Mouse (Mus musculus) limb, embryonic 10.5 days (tissue): ENCODE data around the gene Lrrc10. TPM values are rescaled to one million over a fixed set of nuclear protein-coding genes. Genes with fewer than 3 reads are reported as not detected.

Source experiments
- DNase-seq: peaks from one replicate; pipeline ENCODE4 v3.0.0-alpha.2; 2017; ENCODE audit warnings: low spot score
- H3K27ac ChIP-seq: fragments of 300-500 bp; sonication (generic); 2 replicates; pipeline ENCODE4 v1.5.1; 2016; ENCODE audit warnings: mild to moderate bottlenecking
- H3K27me3 ChIP-seq: fragments of 300-500 bp; sonication (generic); 2 replicates; pipeline ENCODE4 v1.6.1; 2016; ENCODE audit warnings: low read depth, mild to moderate bottlenecking; ENCODE audit not compliant: poor library complexity, severe bottlenecking
- H3K36me3 ChIP-seq: fragments of 300-500 bp; sonication (generic); 2 replicates; pipeline ENCODE4 v1.6.1; 2016; ENCODE audit warnings: mild to moderate bottlenecking, moderate library complexity
- H3K4me1 ChIP-seq: fragments of 300-500 bp; sonication (generic); 2 replicates; pipeline ENCODE4 v1.6.1; 2016
- H3K4me3 ChIP-seq: fragments of 300-500 bp; sonication (generic); 2 replicates; pipeline ENCODE4 v1.5.1; 2016; ENCODE audit warnings: mild to moderate bottlenecking, moderate library complexity
- H3K9me3 ChIP-seq: fragments of 300-500 bp; sonication (generic); replicated peaks from 2 replicates; pipeline ENCODE4 v1.6.1; 2016; ENCODE audit warnings: mild to moderate bottlenecking
- WGBS: fragments of 180-500 bp; shearing (Covaris S2); methylation state at CpG from one replicate; pipeline ENCODE4 v1.1.7; 2016; 5-methylcytosine and 5-hydroxymethylcytosine counted together
- polyA plus RNA-seq: library from polyadenylated mRNA; unstranded; fragments of >200 nt; fragmentation: Nextera tagmentation; extraction: Ambion mirVana; gene quantifications from 2 replicates; pipeline ENCODE4 v1.2.1, GENCODE M21; 2016

Lrrc10 gene
- polyA plus RNA-seq, 1 experiment from 2014 or later = not detected

DNA sequence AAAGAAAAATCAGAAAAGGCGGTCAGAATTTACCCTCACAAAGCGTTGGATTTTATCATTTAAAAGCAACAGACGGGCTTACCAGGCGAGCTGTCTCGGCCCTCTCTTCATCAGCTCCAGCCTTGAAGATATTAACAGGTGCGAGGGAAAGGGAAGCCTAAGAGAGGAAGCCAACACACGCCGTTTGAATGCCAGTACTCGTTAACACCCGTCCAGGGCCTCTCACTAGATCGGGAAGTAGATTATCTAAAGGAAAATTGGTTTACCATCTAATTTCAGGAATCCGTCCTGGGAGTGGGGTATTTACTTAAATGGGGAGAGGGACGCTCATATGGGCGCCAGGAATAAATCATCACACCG, 17.7 kb downstream of the Lrrc10 start:
- Histone ChIP-seq H3K27ac (peak overlapping the region; percentile 96), H3K4me3 (peak overlapping the region; percentile 94), H3K4me1 (peaks cover 15% of the 10 kb centered on the region), H3K9me3 (no peaks in the 10 kb centered on the region), H3K36me3 (peaks cover 44% of the 10 kb centered on the region), H3K27me3 (no peaks in the 10 kb centered on the region)
- DNase-seq = no peak
- WGBS = 5% methylated on average over 15 of the region's 15 CpGs

DNA sequence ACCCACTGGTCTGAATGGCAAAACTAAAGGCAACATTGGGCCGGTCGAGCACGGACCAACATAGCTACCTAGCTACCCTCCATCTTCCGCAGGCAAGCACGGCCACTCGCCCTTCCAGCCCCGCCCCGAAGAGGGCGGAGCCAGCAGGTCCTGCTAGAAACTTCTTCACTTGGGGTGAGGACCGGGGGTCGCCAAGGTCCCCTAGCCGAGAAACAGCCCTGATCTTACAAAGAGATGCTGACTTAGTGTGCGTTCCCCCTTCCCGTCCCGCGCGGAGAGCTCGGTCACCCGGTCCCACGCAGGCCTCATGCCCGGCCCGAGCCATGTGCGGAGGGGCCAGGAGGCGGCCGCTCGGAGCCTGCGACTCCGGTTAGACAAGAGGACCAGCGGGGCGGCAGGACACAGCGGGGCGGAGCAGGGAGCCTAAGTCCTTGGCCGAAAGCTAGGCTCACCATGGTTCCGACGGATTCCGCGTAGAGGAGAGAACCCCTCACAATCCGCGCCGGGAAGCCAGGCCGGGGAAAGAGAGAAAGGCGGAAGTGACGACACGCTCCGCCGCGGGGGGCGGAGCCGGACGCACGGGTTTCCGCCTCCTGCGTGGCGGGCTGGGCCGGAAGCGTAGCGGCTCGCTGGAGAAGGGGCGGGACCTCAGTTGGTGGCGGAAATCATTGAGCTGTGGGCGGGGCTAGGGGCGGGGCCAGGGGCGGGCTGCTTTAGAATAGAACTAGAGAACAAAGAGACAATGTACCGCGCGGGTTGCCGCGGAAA, 18.3 kb downstream of the Lrrc10 start, which contains the start of gene Cct2:
Cct2 (minus strand) TSS at position 561 of the 768 bp plus-strand sequence.
- under 1% methylated on average over 68 of the region's 68 CpGs for WGBS
- peaks cover 15% of the 10 kb centered on the region for H3K4me1 ChIP-seq
- H3K36me3 ChIP-seq = peaks cover 38% of the 10 kb centered on the region
- no peaks in the 10 kb centered on the region for H3K27me3 ChIP-seq
- no peaks in the 10 kb centered on the region for H3K9me3 ChIP-seq
- H3K4me3 ChIP-seq = peak within 1 kb of the TSS; percentile 94
- H3K27ac ChIP-seq = peak within 1 kb of the TSS; percentile 96
- peak; percentile 100 for DNase-seq

DNA sequence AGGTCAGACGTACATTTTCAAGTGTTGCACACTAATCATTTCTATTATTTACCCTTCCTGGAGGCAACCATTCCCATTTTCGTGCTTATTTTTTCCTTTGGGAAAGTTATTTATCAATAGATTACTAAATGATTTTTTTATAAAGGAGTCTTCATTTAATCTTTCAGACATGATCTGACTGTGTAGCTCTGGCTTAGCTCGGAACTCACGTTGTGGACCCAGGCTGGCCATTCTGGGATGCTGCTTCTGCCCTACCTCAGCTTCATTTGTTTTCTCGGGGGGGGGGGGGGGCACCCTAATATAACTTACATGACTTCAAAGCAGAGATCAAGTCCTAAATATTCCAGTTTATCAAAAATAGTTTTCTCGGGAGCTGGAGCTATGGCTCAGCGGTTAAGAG, 18.9 kb downstream of the Lrrc10 start:
- H3K27ac ChIP-seq = peak overlapping the region; percentile 96
- WGBS = 9% methylated on average over 7 of the region's 7 CpGs
- peaks cover 34% of the 10 kb centered on the region for H3K36me3 ChIP-seq
- H3K4me1 ChIP-seq = peaks cover 12% of the 10 kb centered on the region
- no peaks in the 10 kb centered on the region for H3K9me3 ChIP-seq
- no peak for DNase-seq
- no peaks in the 10 kb centered on the region for H3K27me3 ChIP-seq
- H3K4me3 ChIP-seq = peak overlapping the region; percentile 94

DNA sequence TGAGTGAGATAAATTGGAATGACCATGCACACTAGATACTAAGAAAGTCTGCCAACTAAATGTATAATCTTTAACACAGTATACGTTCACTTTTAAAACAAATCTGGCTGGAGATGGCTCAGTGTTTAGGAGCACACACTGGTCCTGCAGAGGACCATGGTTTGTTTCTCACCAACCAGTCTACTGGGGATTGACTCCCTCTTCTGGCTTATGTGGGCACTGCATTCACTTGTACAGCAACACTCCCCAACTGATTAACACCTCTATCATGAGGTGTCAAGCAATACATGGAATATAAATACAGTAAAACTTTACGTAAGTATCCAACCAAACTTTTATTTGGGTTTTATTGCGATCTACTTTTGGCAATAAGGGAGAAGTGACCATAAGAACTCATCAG, 24.0 kb downstream of the Lrrc10 start:
- Histone ChIP-seq H3K27ac (no peak overlapping the region), H3K36me3 (peaks cover 47% of the 10 kb centered on the region)

DNA sequence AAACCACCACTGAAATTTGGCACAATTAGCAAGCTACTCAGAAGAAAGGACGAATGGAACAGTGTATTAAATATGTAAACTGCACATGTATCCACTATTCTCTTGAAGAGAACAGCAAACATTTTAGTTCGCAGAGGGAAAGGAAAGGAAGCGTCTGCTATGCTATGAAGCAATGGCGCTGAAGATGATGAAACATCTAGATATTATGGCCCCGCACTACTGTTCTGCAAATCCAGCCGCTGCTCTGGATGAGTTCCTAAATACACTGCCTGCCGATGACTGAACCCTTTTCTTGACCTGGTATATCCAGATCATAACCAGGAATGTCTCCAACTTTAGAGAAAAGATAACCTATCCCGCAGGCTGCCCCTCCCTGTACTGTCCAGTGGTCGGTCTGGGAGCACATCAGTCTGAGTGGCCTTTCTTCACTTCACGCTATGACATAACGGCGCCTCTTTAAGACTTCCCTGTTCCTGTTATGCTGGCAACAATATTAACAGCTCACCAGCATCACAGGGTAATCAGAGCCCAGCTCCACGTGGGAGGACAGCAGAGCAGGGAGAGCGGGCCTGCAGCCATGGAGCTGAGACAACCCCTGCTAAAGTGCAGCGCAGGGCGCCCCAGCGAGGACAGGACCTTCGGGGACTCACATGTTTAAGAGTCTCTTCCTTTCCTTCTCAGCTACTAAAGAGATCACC, 27.2 kb downstream of the Lrrc10 start:
- Histone ChIP-seq H3K36me3 (peaks cover 75% of the 10 kb centered on the region), H3K27ac (no peak overlapping the region), H3K27me3 (no peaks in the 10 kb centered on the region), H3K9me3 (no peaks in the 10 kb centered on the region), H3K4me3 (no peak overlapping the region), H3K4me1 (no peaks in the 10 kb centered on the region)
- 94% methylated on average over 18 of the region's 18 CpGs for whole genome bisulfite sequencing
- no peak for DNase-seq

More for the DNA sequence above, 24.0 kb downstream of the Lrrc10 start:
- 96% methylated on average over 3 of the region's 3 CpGs for WGBS
- H3K27me3 ChIP-seq = no peaks in the 10 kb centered on the region
- H3K4me3 ChIP-seq = no peak overlapping the region
- H3K4me1 ChIP-seq = no peaks in the 10 kb centered on the region
- no peak for DNase-seq
- H3K9me3 ChIP-seq = no peaks in the 10 kb centered on the region

DNA sequence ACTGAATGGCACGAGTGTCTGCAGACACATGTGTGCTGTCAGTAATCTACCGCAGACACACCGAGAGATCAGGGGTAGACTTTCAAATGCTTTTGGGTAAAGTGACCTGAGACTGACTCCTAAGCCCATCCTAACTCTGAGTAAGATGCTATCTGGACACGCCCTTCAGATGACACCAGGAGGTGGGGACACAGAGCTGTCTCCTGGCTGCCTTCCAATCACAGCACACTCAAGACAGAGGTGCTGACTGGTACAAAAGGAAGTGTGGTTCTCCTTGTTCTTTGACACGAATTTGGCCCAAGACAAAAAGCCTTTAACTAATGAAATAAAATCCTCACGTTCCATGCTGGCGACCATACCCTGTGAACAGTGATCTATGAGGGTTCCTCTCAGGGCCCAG, 28.0 kb downstream of the Lrrc10 start:
- H3K27me3 ChIP-seq = no peaks in the 10 kb centered on the region
- 89% methylated on average over 7 of the region's 7 CpGs for WGBS
- no peak overlapping the region for H3K4me3 ChIP-seq
- H3K36me3 ChIP-seq = peaks cover 82% of the 10 kb centered on the region
- DNase-seq = no peak
- no peaks in the 10 kb centered on the region for H3K4me1 ChIP-seq
- no peaks in the 10 kb centered on the region for H3K9me3 ChIP-seq
- H3K27ac ChIP-seq = no peak overlapping the region

DNA sequence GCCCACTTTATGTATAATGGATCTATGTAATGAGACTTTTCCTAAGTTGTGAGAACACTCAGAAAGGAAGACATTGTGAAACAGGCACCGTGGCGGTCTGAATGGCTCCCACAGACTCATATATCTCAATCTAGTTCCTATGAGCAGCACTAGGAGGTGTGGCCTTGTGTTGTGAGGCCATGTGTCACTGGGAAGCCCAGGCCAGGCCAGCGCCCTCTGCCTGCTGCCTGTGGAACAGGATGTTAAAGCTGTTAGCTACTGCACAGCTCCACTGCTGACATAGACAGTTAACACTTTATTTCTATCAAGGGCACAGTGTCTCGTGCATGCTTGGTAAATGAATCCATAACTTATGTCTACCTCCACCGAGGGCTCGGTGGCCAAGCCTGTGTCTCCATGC, 33.1 kb downstream of the Lrrc10 start:
- no peak overlapping the region for H3K27ac ChIP-seq
- H3K4me1 ChIP-seq = no peaks in the 10 kb centered on the region
- no peaks in the 10 kb centered on the region for H3K27me3 ChIP-seq
- H3K36me3 ChIP-seq = peaks cover 83% of the 10 kb centered on the region
- 75% methylated on average over 6 of the region's 6 CpGs for WGBS
- DNase-seq = peak; percentile 47
- H3K9me3 ChIP-seq = no peaks in the 10 kb centered on the region
- H3K4me3 ChIP-seq = no peak overlapping the region

DNA sequence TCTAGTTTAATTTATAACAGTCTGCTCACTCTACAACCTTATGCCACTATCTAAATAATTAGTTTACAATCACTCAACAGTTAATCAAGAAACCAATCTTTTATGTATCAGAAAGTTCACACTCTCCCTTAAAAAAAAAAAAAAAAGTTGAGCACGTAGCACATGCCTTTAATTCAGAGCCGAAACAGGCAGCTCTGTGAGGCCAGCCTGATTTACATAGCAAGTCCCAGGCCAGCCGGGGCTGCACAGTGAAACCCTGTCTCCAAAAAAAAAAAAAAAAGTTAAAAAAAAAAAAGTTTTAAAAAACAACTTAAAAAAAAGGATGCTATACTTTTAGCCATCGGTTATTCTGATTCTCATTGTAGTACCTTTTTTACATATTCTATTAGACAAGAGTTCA, 36.2 kb downstream of the Lrrc10 start:
- no peaks in the 10 kb centered on the region for H3K4me1 ChIP-seq
- H3K9me3 ChIP-seq = no peaks in the 10 kb centered on the region
- no peak overlapping the region for H3K27ac ChIP-seq
- H3K4me3 ChIP-seq = no peak overlapping the region
- peaks cover 79% of the 10 kb centered on the region for H3K36me3 ChIP-seq
- no peaks in the 10 kb centered on the region for H3K27me3 ChIP-seq
- WGBS = 91% methylated on average over 4 of the region's 4 CpGs
- no peak for DNase-seq

DNA sequence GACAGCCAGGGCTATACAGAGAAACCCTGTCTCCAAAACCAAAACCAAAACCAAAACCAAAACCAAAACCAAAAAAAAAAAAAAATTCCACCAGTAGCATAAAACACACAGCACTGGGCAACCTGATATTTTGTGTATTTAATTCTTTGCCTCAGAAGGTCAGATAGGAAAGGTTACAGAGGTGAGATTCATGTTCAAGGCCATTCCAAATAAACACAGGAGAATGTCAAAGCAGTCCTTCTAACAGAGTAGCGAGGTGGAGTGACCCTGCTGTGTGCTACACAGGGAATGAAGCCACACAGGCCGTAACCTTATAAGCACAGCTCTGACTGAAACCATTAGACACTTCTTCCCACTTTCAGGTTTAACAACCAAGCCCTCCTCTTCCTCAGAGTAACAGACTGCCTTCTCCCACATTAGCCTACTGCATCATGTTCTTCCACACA, 36.8 kb downstream of the Lrrc10 start:
- H3K4me3 ChIP-seq = no peak overlapping the region
- no peaks in the 10 kb centered on the region for H3K9me3 ChIP-seq
- H3K27ac ChIP-seq = no peak overlapping the region
- 87% methylated on average over 2 of the region's 2 CpGs for WGBS
- no peaks in the 10 kb centered on the region for H3K4me1 ChIP-seq
- DNase-seq = no peak
- H3K27me3 ChIP-seq = no peaks in the 10 kb centered on the region
- peaks cover 73% of the 10 kb centered on the region for H3K36me3 ChIP-seq

DNA sequence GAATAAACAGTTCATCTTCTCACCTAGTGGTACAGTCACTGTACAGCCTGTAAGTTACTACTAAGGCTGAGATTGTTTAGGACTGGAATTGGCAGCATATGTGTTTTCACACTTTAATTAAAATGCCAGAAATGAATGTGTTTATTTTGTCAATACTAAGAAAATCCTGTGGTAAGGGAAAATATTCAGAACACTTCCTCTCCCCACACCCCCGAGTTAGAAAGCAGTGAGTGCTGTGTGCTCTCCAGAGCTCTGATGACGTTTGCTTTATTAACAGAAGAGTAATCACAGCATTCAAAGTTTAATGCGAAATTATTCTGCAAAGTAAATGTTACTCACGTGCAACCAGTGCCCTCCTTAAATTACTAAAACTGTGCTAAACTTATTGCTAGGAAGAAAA, 44.5 kb downstream of the Lrrc10 start:
- peaks cover 47% of the 10 kb centered on the region for H3K36me3 ChIP-seq
- WGBS = 85% methylated on average over 4 of the region's 4 CpGs
- no peaks in the 10 kb centered on the region for H3K9me3 ChIP-seq
- DNase-seq = no peak
- no peak overlapping the region for H3K27ac ChIP-seq
- H3K4me3 ChIP-seq = no peak overlapping the region
- H3K27me3 ChIP-seq = no peaks in the 10 kb centered on the region
- H3K4me1 ChIP-seq = peaks cover 3% of the 10 kb centered on the region; the same call in 1 of the 2 replicates

DNA sequence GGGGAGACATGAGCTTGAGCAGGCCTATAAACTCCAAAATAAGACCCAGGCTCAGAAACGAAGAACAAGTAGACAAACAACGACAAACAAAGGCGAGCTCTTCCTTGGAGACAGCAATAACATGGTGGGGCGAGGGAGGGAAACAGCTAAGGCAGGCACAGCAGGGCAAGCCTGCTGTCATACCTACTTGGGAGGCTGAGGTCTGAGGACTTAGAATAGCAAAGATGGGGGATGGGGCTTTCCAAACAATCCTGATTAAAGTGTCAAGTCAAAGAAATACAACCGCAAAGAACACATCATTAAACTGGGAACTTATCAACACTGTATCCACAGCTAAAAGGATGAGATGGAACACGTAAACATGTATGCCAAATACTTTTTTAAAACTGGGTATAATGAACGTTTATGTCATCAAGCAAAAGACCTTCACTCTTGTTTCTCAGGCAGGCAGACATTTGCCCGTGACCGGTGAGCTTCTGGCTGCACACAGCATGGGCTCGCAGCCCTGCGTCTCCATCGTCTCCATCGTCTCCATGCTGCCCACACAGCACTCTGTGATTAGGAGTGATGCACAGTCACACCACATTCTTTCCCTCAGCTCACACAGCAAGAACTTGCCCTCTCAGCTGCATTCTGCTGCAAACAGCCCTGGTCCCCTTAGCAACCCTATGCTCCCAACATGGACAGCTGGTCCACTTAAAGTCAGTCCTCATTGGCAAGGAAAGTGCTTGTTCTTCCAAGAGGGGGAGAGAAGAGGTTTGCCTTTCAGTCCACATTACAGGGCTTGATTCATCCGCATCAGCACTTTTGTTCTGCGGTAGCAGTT, 49.6 kb downstream of the Lrrc10 start:
- DNase-seq = no peak
- Histone ChIP-seq H3K9me3 (no peaks in the 10 kb centered on the region), H3K4me3 (no peak overlapping the region), H3K27ac (no peak overlapping the region), H3K27me3 (no peaks in the 10 kb centered on the region), H3K36me3 (peaks cover 29% of the 10 kb centered on the region), H3K4me1 (peaks cover 12% of the 10 kb centered on the region)
- 67% methylated on average over 15 of the region's 15 CpGs for WGBS

DNA sequence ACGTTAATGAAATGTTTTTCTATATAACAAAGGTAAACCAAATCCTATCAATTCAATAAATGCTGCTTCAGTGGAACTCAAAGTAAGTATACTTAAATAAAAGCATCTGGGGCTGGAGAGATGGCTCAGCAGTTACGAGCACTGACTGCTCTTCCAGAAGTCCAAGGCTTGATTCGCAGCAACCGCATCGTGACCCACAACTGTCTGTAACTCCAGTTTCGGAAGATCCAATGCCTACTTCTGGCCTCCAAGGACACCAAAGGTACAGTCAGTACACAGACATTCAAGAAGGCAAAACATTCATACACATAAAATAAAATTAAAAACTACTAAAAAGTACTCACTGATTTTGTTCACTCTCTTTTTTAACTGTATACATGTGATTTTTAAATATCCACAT, 51.0 kb downstream of the Lrrc10 start:
- Histone ChIP-seq H3K27me3 (no peaks in the 10 kb centered on the region), H3K4me1 (peaks cover 12% of the 10 kb centered on the region), H3K27ac (no peak overlapping the region), H3K36me3 (peaks cover 27% of the 10 kb centered on the region), H3K9me3 (no peaks in the 10 kb centered on the region), H3K4me3 (no peak overlapping the region)
- DNase-seq = no peak
- 93% methylated on average over 6 of the region's 6 CpGs for WGBS
